Mouse (Mus musculus): Measurements from ENCODE around the gene Gstt4.
A peak's percentile ranks its signal among the peaks of the same experiment; 100 is the strongest.
"Not testable (repeated sequence)": the region's sequence is repeated elsewhere in the genome, so short reads cannot be mapped to it uniquely, and the experiment has no call there.

Gstt4 gene

GRCm38 (mm10) chr10:75822443-75822842, at the start of gene Gstt4:
Gene Gstt4 (minus strand): TSS chr10:75822543.
- DNase-seq (ENCODE audit: low spot score in 2 of 2) = no peak

DNA sequence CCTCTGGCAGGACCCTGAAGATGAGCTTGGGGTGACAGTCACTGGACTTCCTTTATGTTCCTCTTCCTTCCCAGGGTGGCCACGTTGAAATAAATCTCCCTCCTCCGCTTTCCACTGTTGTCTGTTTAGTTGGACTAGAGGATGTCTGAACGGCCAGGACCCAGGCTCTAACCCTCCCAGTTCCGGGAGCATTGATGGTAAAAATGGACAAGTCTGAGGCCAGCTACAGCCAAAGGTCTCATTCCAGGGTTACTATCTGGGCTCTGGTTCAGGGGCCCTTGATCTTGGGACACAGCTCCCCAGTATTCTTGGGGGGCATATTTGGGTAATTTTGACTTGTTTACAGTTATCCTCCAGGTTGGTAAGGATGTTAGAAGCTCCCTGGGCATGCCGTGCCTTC, 39.2 kb upstream of the Gstt4 start:
- no peak for DNase-seq (ENCODE audit: low spot score in 2 of 2)

- no peak for DNase-seq (ENCODE audit: low spot score in 2 of 2)
Observed at GRCm38 (mm10) chr10:75860746-75861145, 38.4 kb upstream of the Gstt4 start.

- DNase-seq (ENCODE audit: low spot score in 2 of 2) = peak; percentile 84 to 87
Observed at GRCm38 (mm10) chr10:75859786-75860470, 37.6 kb upstream of the Gstt4 start, which contains the start of gene Mif. Gene Mif (minus strand): TSS chr10:75860240.

DNA sequence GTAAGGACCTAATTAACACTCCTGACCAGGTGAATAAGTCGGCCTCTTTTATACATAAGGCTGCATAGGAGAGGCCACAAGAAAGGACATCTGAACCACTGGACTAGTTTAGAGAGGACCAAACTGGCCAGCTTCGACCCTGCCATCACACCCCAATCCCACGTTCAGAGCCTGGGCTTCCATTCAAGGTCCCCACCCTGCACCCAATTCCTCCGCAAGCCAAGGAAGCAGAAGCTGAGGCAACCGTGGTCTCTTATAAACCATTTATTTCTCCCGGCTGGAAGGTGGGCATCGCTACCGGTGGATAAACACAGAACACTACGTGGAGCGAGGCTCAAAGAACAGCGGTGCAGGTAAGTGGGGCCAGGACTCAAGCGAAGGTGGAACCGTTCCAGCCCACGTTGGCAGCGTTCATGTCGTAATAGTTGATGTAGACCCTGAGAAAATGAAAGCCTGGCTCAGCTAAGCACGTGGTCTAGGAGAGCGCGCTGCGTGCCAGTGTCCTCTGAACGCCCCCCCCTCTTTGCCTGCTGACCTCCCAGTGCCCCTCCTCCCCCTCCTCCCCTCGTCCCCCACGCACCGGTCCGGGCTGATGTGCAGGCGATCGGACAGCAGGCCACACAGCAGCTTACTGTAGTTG, 36.9 kb upstream of the Gstt4 start:
- DNase-seq (ENCODE audit: low spot score in 2 of 2) = peak in 1 of 2 experiments; percentile 24

GRCm38 (mm10) chr10:75857598-75857997, 35.3 kb upstream of the Gstt4 start:
- no peak for DNase-seq (ENCODE audit: low spot score in 2 of 2)

GRCm38 (mm10) chr10:75856976-75857375, 34.6 kb upstream of the Gstt4 start:
- DNase-seq (ENCODE audit: low spot score in 2 of 2) = no peak

- no peak for DNase-seq (ENCODE audit: low spot score in 2 of 2)
Observed at GRCm38 (mm10) chr10:75856155-75856907, 34.0 kb upstream of the Gstt4 start.

GRCm38 (mm10) chr10:75855416-75855981, 33.2 kb upstream of the Gstt4 start:
- no peak for DNase-seq (ENCODE audit: low spot score in 2 of 2)

DNA sequence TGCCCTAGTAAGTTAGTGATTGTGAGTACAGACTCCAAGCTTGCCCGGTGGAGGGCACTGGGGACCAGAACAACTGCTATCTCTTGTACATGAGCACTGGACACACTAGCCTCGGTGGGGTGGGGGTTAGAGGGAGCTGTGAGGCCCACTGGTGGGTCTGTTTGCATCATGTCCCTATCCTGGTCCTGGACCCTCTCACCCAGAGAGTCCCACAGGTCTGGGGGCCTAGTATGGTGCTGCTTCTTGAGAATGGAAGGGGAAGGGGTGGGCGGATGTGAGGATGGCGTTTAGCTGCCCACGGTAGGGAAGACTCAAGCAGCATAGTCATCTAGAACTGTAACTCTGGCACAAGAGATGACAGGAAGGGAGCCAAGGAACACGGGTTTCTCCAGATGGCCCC, 32.4 kb upstream of the Gstt4 start:
- DNase-seq (ENCODE audit: low spot score in 2 of 2) = no peak

GRCm38 (mm10) chr10:75854096-75854495, 31.8 kb upstream of the Gstt4 start:
- DNase-seq (ENCODE audit: low spot score in 2 of 2) = no peak

DNA sequence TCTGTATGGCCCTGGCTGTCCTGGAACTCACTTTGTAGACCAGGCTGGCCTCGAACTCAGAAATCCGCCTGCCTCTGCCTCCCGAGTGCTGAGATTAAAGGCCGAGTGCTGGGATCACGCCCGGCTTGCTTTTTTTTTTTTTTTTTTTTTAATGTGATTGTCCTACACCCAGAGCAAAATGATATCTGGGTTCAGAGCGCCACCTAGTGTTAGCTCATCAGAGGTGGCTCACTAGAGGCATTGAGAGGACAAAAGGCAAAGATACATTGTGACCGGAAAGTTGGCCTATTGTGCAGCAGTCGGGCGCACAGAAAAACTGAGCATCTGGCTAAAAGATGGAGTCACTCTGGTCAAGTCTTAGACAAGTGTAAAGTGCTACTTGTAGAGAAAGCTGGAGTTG, 31.1 kb upstream of the Gstt4 start:
- peak; percentile 74 to 84 for DNase-seq (ENCODE audit: low spot score in 2 of 2)

- DNase-seq (ENCODE audit: low spot score in 2 of 2) = no peak
Observed at GRCm38 (mm10) chr10:75852539-75853125, 30.3 kb upstream of the Gstt4 start.

DNA sequence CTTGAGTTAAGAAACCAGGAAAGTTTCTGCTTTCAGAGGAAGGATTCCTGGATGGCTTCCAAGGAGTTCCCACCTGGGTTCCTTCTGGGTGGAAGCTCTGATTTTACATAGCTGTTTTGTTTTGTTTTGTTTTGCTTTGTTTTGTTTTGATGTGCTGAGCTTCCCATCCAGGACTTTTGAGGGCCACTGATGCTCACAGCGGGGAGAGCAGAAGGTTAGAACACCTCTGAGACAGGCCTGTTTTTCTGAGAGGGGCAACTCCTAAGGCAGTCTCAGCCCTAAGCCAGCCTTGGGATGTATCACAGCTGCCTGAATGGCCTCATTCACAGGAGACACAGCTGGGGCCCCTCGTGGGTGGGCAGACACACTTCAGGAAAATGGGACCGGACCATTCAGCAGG, 29.3 kb upstream of the Gstt4 start:
- no peak for DNase-seq (ENCODE audit: low spot score in 2 of 2)

DNA sequence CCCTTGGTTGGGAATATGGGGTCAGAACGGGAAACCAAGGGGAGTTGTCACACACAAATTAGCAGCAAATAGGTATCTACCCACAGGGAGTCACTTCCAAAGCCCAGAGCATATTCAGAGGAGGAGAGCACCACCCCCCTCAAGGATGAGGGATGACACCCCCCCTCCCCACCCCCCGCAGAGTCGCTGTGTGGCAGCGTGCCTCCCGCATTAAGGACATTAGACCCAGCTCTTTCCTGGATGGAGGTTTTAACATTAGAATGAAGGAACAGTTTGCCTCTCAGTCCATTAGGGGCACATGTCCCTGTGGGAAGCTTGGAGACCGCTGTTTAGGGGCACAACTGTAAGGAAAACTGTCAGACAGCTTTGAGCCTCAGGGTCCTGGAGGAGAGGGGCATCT, 28.7 kb upstream of the Gstt4 start:
- DNase-seq (ENCODE audit: low spot score in 2 of 2) = no peak

- no peak for DNase-seq (ENCODE audit: low spot score in 2 of 2)
Observed at GRCm38 (mm10) chr10:75848382-75848781, 26.0 kb upstream of the Gstt4 start.

GRCm38 (mm10) chr10:75845306-75845930, 23.1 kb upstream of the Gstt4 start:
- no peak for DNase-seq (ENCODE audit: low spot score in 2 of 2)

DNA sequence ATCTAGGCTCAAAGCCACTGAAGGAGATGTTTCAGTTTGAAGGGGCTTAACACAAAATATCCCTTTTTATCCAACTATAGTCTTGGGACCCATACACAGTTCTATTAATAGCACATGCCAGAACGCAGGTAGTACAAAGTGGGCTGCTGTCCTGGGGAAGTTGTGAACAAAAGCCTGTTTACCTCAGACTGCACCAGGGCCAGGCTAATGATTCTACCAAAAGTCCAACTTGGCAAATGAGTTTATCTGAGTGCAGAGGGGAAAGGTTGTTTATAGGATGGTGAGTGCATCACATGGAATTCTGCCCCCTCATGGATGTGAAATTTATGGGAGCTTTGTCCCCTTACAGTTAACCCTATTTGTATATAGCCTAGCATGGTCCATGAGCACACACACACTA, 22.5 kb upstream of the Gstt4 start:
- no peak for DNase-seq (ENCODE audit: low spot score in 2 of 2)

DNA sequence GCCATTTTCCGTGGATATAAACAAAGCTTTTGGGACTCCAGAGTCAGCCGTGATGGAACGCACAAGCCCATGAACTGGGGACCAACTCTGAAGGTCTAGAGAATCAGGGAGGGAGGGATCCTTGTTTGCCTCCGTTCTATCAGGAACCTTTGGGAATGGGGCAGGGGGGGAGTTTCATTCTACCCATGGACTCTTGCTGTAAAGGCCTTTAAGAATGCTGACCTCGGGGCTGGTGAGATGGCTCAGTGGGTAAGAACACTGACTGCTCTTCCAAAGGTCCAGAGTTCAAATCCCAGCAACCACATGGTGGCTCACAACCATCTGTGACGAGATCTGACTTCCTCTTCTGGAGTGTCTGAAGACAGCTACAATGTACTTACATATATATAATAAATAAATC, 21.6 kb upstream of the Gstt4 start:
- DNase-seq (ENCODE audit: low spot score in 2 of 2) = not testable (repeated sequence)

GRCm38 (mm10) chr10:75839092-75839491, 16.7 kb upstream of the Gstt4 start:
- DNase-seq (ENCODE audit: low spot score in 2 of 2) = no peak

DNA sequence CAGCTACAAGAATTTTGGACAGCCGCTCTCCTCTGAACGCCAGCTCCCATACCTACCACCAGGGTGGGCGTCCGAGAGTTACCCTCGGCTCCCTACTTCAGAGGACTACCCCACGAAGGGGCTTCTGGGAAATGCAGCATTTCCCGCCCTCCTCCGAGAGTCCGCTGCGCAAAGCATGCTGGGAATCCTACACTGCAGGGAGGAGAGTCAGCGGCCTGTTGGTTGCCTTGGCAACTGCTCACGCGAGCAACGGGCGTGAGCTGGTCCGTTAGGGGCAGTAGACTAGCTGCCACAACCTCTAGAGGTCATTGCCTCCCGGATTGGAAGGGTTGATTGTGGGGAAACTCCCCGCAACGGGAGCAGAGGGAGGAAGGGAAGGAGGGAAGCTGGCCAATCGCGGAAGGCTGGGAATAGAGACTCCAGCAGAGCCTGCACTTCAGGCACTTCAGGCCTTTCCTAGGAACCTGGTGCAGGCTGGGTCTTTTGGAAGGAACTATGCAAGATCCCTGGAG, 15.0 kb upstream of the Gstt4 start, which contains the start of gene Gstt2:
Gene Gstt2, minus strand, starts transcription at position 177 of the 512 bp plus-strand sequence.
- DNase-seq (ENCODE audit: low spot score in 2 of 2) = peak; percentile 62

All from natural killer cell, adult 2 months (primary cell).